Mouse (Mus musculus): ENCODE data around the gene Cadm2.
A peak's percentile ranks its signal among the peaks of the same experiment; 100 is the strongest.

The Cadm2 gene

GRCm38 (mm10) chr16:67482542-67482941 lies 138.2 kb downstream of the Cadm2 start:
- no peak for DNase-seq

GRCm38 (mm10) chr16:67467041-67467440 lies 153.7 kb downstream of the Cadm2 start:
- DNase-seq = no peak

GRCm38 (mm10) chr16:67436301-67436700 lies 184.4 kb downstream of the Cadm2 start:
- no peak for DNase-seq

GRCm38 (mm10) chr16:67425371-67425770 lies 195.3 kb downstream of the Cadm2 start:
- DNase-seq = peak; percentile 67 to 77

- peak; percentile 34 to 51 for DNase-seq
Measured at GRCm38 (mm10) chr16:67410926-67411325, 209.8 kb downstream of the Cadm2 start.

- peak; percentile 87 to 92 for DNase-seq
Measured at GRCm38 (mm10) chr16:67410482-67410881, 210.2 kb downstream of the Cadm2 start.

- no peak for DNase-seq
Measured at GRCm38 (mm10) chr16:67367745-67368144, 253.0 kb downstream of the Cadm2 start.

GRCm38 (mm10) chr16:67348011-67348410 lies 272.7 kb downstream of the Cadm2 start:
- peak; percentile 37 to 42 for DNase-seq

- DNase-seq = no peak
Measured at GRCm38 (mm10) chr16:67347561-67347960, 273.1 kb downstream of the Cadm2 start.

- peak; percentile 66 to 69 for DNase-seq
Measured at GRCm38 (mm10) chr16:67346621-67347290, 274.0 kb downstream of the Cadm2 start.

- no peak for DNase-seq
Measured at GRCm38 (mm10) chr16:67344194-67344593, 276.5 kb downstream of the Cadm2 start.

- no peak for DNase-seq
Measured at GRCm38 (mm10) chr16:67311033-67311432, 309.7 kb downstream of the Cadm2 start.

- no peak for DNase-seq
Measured at GRCm38 (mm10) chr16:67284664-67285063, 336.0 kb downstream of the Cadm2 start.

- peak; percentile 41 to 56 for DNase-seq
Measured at GRCm38 (mm10) chr16:67243598-67243997, 377.1 kb downstream of the Cadm2 start.

GRCm38 (mm10) chr16:67234862-67235261 lies 385.8 kb downstream of the Cadm2 start:
- DNase-seq = peak; percentile 27 to 58

GRCm38 (mm10) chr16:67226696-67227095 lies 394.0 kb downstream of the Cadm2 start:
- DNase-seq = no peak

- DNase-seq = no peak
Measured at GRCm38 (mm10) chr16:67203329-67203728, 417.4 kb downstream of the Cadm2 start.

GRCm38 (mm10) chr16:67192852-67193415 lies 427.8 kb downstream of the Cadm2 start:
- no peak for DNase-seq

- DNase-seq = no peak
Measured at GRCm38 (mm10) chr16:67192395-67192794, 428.3 kb downstream of the Cadm2 start.

- DNase-seq = peak; percentile 9 to 26
Measured at GRCm38 (mm10) chr16:67186322-67186721, 434.4 kb downstream of the Cadm2 start.

- DNase-seq = no peak
Measured at GRCm38 (mm10) chr16:67182958-67183357, 437.8 kb downstream of the Cadm2 start.

- DNase-seq = no peak
Measured at GRCm38 (mm10) chr16:67175386-67175785, 445.3 kb downstream of the Cadm2 start.

GRCm38 (mm10) chr16:67162211-67162790 lies 458.4 kb downstream of the Cadm2 start:
- no peak for DNase-seq

GRCm38 (mm10) chr16:67124811-67125210 lies 495.9 kb downstream of the Cadm2 start:
- peak; percentile 66 to 81 for DNase-seq

Measured in cerebellum, postnatal 10 days (tissue).